Mouse (Mus musculus) E14TG2a.4 (cell line): ENCODE data around the gene Ogfod1.

Experiments
- CTCF ChIP-seq: conservative IDR thresholded peaks from 2 replicates; pipeline ENCODE4 v1.5.1; 2014; ENCODE audit warnings: low read length
- NANOG ChIP-seq: IDR thresholded peaks from 2 replicates; pipeline ENCODE4 v1.6.1; 2014; ENCODE audit warnings: borderline replicate concordance, low read length, mixed read lengths

GRCm38 (mm10) chr8:94098081-94098974, 61.3 kb downstream of the Ogfod1 start, which contains the start of gene Bbs2:
- TF ChIP-seq CTCF (no peak; the same call in 1 of the 2 replicates), NANOG (no peak)
